Mouse (Mus musculus) CH12.LX (cell line): Measurements from ENCODE around the gene Rras. TPM values are rescaled to one million over a fixed set of nuclear protein-coding genes. Genes with fewer than 3 reads are reported as not detected.

ENCODE experiments used
- DNase-seq: peaks from one replicate; pipeline ENCODE4 v3.0.0-alpha.2; 2013; ENCODE audit errors: extremely low read depth
- H3K27ac ChIP-seq: 2 replicates; pipeline ENCODE4 v1.5.1; 2012; ENCODE audit warnings: low read depth, mild to moderate bottlenecking, control low read depth, moderate library complexity; ENCODE audit not compliant: insufficient read depth
- H3K27me3 ChIP-seq: replicated peaks from 2 replicates; pipeline ENCODE3; 2012; ENCODE audit warnings: inconsistent platforms
- H3K36me3 ChIP-seq, 2 experiments: replicated peaks in 1 of 2; 2 replicates each; pipeline versions ENCODE3 to v1.6.1; 2012; ENCODE audit warnings: inconsistent platforms in 1 of 2, low read length in 1 of 2, mild to moderate bottlenecking in 1 of 2, mixed read lengths in 1 of 2, moderate library complexity in 1 of 2; ENCODE audit not compliant: control insufficient read depth in 1 of 2, insufficient read depth in 1 of 2
- H3K4me1 ChIP-seq, 2 experiments: 2 replicates each; pipeline ENCODE4 v1.6.1; 2012; ENCODE audit warnings: inconsistent platforms in 1 of 2, moderate library complexity in 1 of 2; ENCODE audit not compliant: insufficient read depth in 2 of 2, control insufficient read depth in 1 of 2
- H3K4me2 ChIP-seq: 2 replicates; pipeline ENCODE4 v1.6.1; 2012; ENCODE audit warnings: low read depth, mild to moderate bottlenecking, control low read depth; ENCODE audit not compliant: poor library complexity, insufficient read depth, severe bottlenecking
- H3K4me3 ChIP-seq, 3 experiments: fragments of 150-350 bp in 1 of 3; sonication (generic) in 1 of 3; replicated peaks in 1 of 3; 2 replicates each; pipeline versions ENCODE3 to v1.5.1; 2011 to 2012; ENCODE audit warnings: low read depth in 2 of 3, low read length in 2 of 3, mild to moderate bottlenecking in 2 of 3, moderate library complexity in 2 of 3, control low read depth in 1 of 3, improper control_type of control experiment in 1 of 3, inconsistent platforms in 1 of 3, mixed read lengths in 1 of 3; ENCODE audit not compliant: poor library complexity in 1 of 3
- H3K79me2 ChIP-seq: replicated peaks from 2 replicates; pipeline ENCODE4 v1.6.1; 2012; ENCODE audit warnings: mild to moderate bottlenecking, moderate library complexity; ENCODE audit not compliant: control insufficient read depth, poor library complexity, insufficient read depth, severe bottlenecking; ENCODE audit errors: extremely low read depth
- H3K9ac ChIP-seq: 2 replicates; pipeline ENCODE4 v1.6.1; 2012; ENCODE audit warnings: low read depth, mild to moderate bottlenecking, control low read depth, moderate library complexity; ENCODE audit not compliant: insufficient read depth
- H3K9me3 ChIP-seq: replicated peaks from 2 replicates; pipeline ENCODE3; 2012; ENCODE audit warnings: low read length, inconsistent platforms, mixed read lengths
- BHLHE40 ChIP-seq: IDR thresholded peaks from 2 replicates; pipeline ENCODE4 v1.6.1; 2011; ENCODE audit warnings: mild to moderate bottlenecking, low read depth, low read length, improper control_type of control experiment
- CHD1 ChIP-seq: IDR thresholded peaks from 2 replicates; pipeline ENCODE4 v1.6.1; 2012; ENCODE audit warnings: low read depth, low read length, improper control_type of control experiment, inconsistent platforms
- CHD2 ChIP-seq: IDR thresholded peaks from 2 replicates; pipeline ENCODE4 v1.6.1; 2011; ENCODE audit warnings: low read length, improper control_type of control experiment
- CTCF ChIP-seq, 2 experiments: IDR thresholded peaks in 1 of 2; conservative IDR thresholded peaks in 1 of 2; 2 replicates each; pipeline ENCODE4 v1.5.1; 2011 to 2012; ENCODE audit warnings: low read depth in 2 of 2, low read length in 2 of 2, improper control_type of control experiment in 1 of 2, inconsistent platforms in 1 of 2, mild to moderate bottlenecking in 1 of 2, moderate library complexity in 1 of 2
- E2F4 ChIP-seq: IDR thresholded peaks from 2 replicates; pipeline ENCODE4 v1.6.1; 2011; ENCODE audit warnings: low read depth, low read length, improper control_type of control experiment; ENCODE audit not compliant: insufficient replicate concordance
- ELF1 ChIP-seq: IDR thresholded peaks from 2 replicates; pipeline ENCODE4 v1.6.1; 2014; ENCODE audit warnings: low read depth, mild to moderate bottlenecking, inconsistent platforms, low read length, improper control_type of control experiment
- EP300 ChIP-seq: IDR thresholded peaks from 2 replicates; pipeline ENCODE4 v1.6.1; 2011; ENCODE audit warnings: low read length, improper control_type of control experiment
- ETS1 ChIP-seq: conservative IDR thresholded peaks from 2 replicates; pipeline ENCODE4 v1.6.1; 2012; ENCODE audit warnings: low read depth, mild to moderate bottlenecking, inconsistent platforms, low read length, improper control_type of control experiment, moderate library complexity
- GABPA ChIP-seq: IDR thresholded peaks from 2 replicates; pipeline ENCODE4 v1.6.1; 2012; ENCODE audit warnings: low read depth, low read length, improper control_type of control experiment, inconsistent platforms; ENCODE audit not compliant: insufficient replicate concordance
- HCFC1 ChIP-seq: IDR thresholded peaks from 2 replicates; pipeline ENCODE4 v1.6.1; 2012; ENCODE audit warnings: low read depth, mild to moderate bottlenecking, inconsistent platforms, low read length, improper control_type of control experiment
- IRF4 ChIP-seq: IDR thresholded peaks from 2 replicates; pipeline ENCODE4 v1.6.1; 2014; ENCODE audit warnings: low read depth, mild to moderate bottlenecking, inconsistent platforms, low read length, improper control_type of control experiment
- JUN ChIP-seq: IDR thresholded peaks from 2 replicates; pipeline ENCODE4 v1.6.1; 2011; ENCODE audit warnings: low read depth, mild to moderate bottlenecking, low read length, improper control_type of control experiment, moderate library complexity; ENCODE audit not compliant: insufficient read depth
- JUND ChIP-seq: conservative IDR thresholded peaks from 2 replicates; pipeline ENCODE4 v1.6.1; 2011; ENCODE audit warnings: low read depth, low read length, improper control_type of control experiment
- KAT2A ChIP-seq: IDR thresholded peaks from 2 replicates; pipeline ENCODE4 v1.6.1; 2012; ENCODE audit warnings: low read length, improper control_type of control experiment, inconsistent platforms; ENCODE audit not compliant: insufficient replicate concordance
- MAFK ChIP-seq: IDR thresholded peaks from 2 replicates; pipeline ENCODE4 v1.6.1; 2011; ENCODE audit warnings: low read length, improper control_type of control experiment; ENCODE audit not compliant: insufficient replicate concordance
- MAX ChIP-seq: IDR thresholded peaks from 2 replicates; pipeline ENCODE4 v1.6.1; 2011; ENCODE audit warnings: low read length, improper control_type of control experiment
- MAZ ChIP-seq: IDR thresholded peaks from 2 replicates; pipeline ENCODE4 v1.6.1; 2012; ENCODE audit warnings: low read depth, mild to moderate bottlenecking, inconsistent platforms, low read length, improper control_type of control experiment, moderate library complexity
- MEF2A ChIP-seq: IDR thresholded peaks from 2 replicates; pipeline ENCODE4 v1.6.1; 2014; ENCODE audit warnings: low read depth, mild to moderate bottlenecking, inconsistent platforms, low read length, improper control_type of control experiment, borderline replicate concordance
- MXI1 ChIP-seq: IDR thresholded peaks from 2 replicates; pipeline ENCODE4 v1.6.1; 2011; ENCODE audit warnings: mild to moderate bottlenecking, low read depth, low read length, improper control_type of control experiment
- MYC ChIP-seq: IDR thresholded peaks from 2 replicates; pipeline ENCODE4 v1.6.1; 2011; ENCODE audit warnings: low read depth, mild to moderate bottlenecking, improper control_type of control experiment, low read length
- NELFE ChIP-seq: IDR thresholded peaks from 2 replicates; pipeline ENCODE4 v1.6.1; 2011; ENCODE audit warnings: low read depth, low read length, improper control_type of control experiment
- NRF1 ChIP-seq: IDR thresholded peaks from 2 replicates; pipeline ENCODE4 v1.6.1; 2014; ENCODE audit warnings: low read depth, mild to moderate bottlenecking, inconsistent platforms, low read length, improper control_type of control experiment, moderate library complexity
- PAX5 ChIP-seq: IDR thresholded peaks from 2 replicates; pipeline ENCODE4 v1.6.1; 2012; ENCODE audit warnings: low read length, inconsistent platforms, mixed read lengths
- POLR2A ChIP-seq: IDR thresholded peaks from 2 replicates; pipeline ENCODE4 v1.6.1; 2011; ENCODE audit warnings: low read depth, mild to moderate bottlenecking, improper control_type of control experiment, low read length
- POLR2AphosphoS2 ChIP-seq: IDR thresholded peaks from 2 replicates; pipeline ENCODE4 v1.6.1; 2011; ENCODE audit warnings: low read depth, low read length, improper control_type of control experiment
- RAD21 ChIP-seq: IDR thresholded peaks from 2 replicates; pipeline ENCODE4 v1.6.1; 2011; ENCODE audit warnings: low read depth, mild to moderate bottlenecking, low read length, improper control_type of control experiment, moderate library complexity
- RCOR1 ChIP-seq: conservative IDR thresholded peaks from 2 replicates; pipeline ENCODE4 v1.6.1; 2012; ENCODE audit warnings: low read depth, mild to moderate bottlenecking, inconsistent platforms, low read length, improper control_type of control experiment
- SMC3 ChIP-seq: IDR thresholded peaks from 2 replicates; pipeline ENCODE4 v1.6.1; 2011; ENCODE audit warnings: low read depth, low read length, improper control_type of control experiment
- TBP ChIP-seq: conservative IDR thresholded peaks from 2 replicates; pipeline ENCODE4 v1.6.1; 2011; ENCODE audit warnings: low read depth, low read length, improper control_type of control experiment
- TCF12 ChIP-seq: IDR thresholded peaks from 2 replicates; pipeline ENCODE4 v1.6.1; 2014; ENCODE audit warnings: low read depth, mild to moderate bottlenecking, inconsistent platforms, low read length, improper control_type of control experiment
- UBTF ChIP-seq: IDR thresholded peaks from 2 replicates; pipeline ENCODE4 v1.6.1; 2012; ENCODE audit warnings: low read depth, mild to moderate bottlenecking, inconsistent platforms, low read length, improper control_type of control experiment, moderate library complexity
- USF1 ChIP-seq: IDR thresholded peaks from 2 replicates; pipeline ENCODE4 v1.6.1; 2014; ENCODE audit warnings: low read depth, mild to moderate bottlenecking, inconsistent platforms, low read length, improper control_type of control experiment
- USF2 ChIP-seq: conservative IDR thresholded peaks from 2 replicates; pipeline ENCODE4 v1.6.1; 2011; ENCODE audit warnings: low read depth, low read length, improper control_type of control experiment
- ZC3H11A ChIP-seq: IDR thresholded peaks from 2 replicates; pipeline ENCODE4 v1.6.1; 2012; ENCODE audit warnings: low read depth, mild to moderate bottlenecking, inconsistent platforms, low read length, improper control_type of control experiment
- ZKSCAN1 ChIP-seq: IDR thresholded peaks from 2 replicates; pipeline ENCODE4 v1.6.1; 2012; ENCODE audit warnings: low read depth, inconsistent platforms, low read length, improper control_type of control experiment, borderline replicate concordance
- ZMIZ1 ChIP-seq: IDR thresholded peaks from 2 replicates; pipeline ENCODE4 v1.6.1; 2012; ENCODE audit warnings: low read depth, mild to moderate bottlenecking, inconsistent platforms, low read length, improper control_type of control experiment
- ZNF384 ChIP-seq: IDR thresholded peaks from 2 replicates; pipeline ENCODE4 v1.6.1; 2012; ENCODE audit warnings: low read depth, low read length, improper control_type of control experiment, inconsistent platforms
- dilution Hi-C: fragments of 300-500 bp; cut with MboI; formaldehyde crosslinking; loops from 2 replicates; pipeline ENCODE4 v1.14.3; 2020; ENCODE audit warnings: low sequenced_read_pairs; ENCODE audit not compliant: extremely low pct_unique_long_range_greater_than_20kb, extremely low pct_ligation_motif_present
- in situ Hi-C: fragments of 300-500 bp; cut with MboI; formaldehyde crosslinking; loops from 3 replicates; pipeline ENCODE4 v1.14.3; 2019; ENCODE audit warnings: low sequenced_read_pairs, low pct_ligation_motif_present, low pct_unique_long_range_greater_than_20kb, mixed read lengths
- polyA plus RNA-seq: library from polyadenylated mRNA; unstranded; fragments of >175 nt; gene quantifications from 2 replicates; pipeline ENCODE4 v1.2.1, GENCODE M21; 2012; ENCODE audit warnings: low read depth; ENCODE audit not compliant: insufficient read length
- total RNA-seq, 2 experiments: library from RNA; depleted of rRNA; stranded (reverse); fragments of 300-350 nt in 1 of 2; fragments of >200 nt in 1 of 2; gene quantifications; 2 replicates each; pipeline ENCODE4 v1.2.3; 2012 to 2014

Gene Rras
- total and polyA plus RNA-seq, 3 experiments = 7.2 to 19.8 (median 10.6) TPM

GRCm38 (mm10) chr7:45050945-45051600 lies 33.3 kb downstream of the Rras start (continued):
- 0 out of 2 replicates have a peak, but pooled peaks have one; percentile 8 for TF ChIP-seq MAZ

- Histone ChIP-seq H3K27ac (peak overlapping the region; percentile 98), H3K9ac (peak overlapping the region; percentile 78), H3K4me2 (peak overlapping the region; percentile 71), H3K4me3 (peak overlapping the region; percentile 64 to 80 (median 65)), H3K9me3 (no peaks in the 10 kb centered on the region), H3K27me3 (no peaks in the 10 kb centered on the region), H3K36me3 (peaks cover 37 to 38% of the 10 kb centered on the region in 2 experiments), H3K4me1 (peaks cover 0 to 18% of the 10 kb centered on the region in 2 experiments; a peak in 2 of 4 replicates), H3K79me2 (peaks cover 3% of the 10 kb centered on the region)
- in situ Hi-C loops = no loop called here
- peak; percentile 80 for DNase-seq
- dilution Hi-C loops = no loop called here
- TF ChIP-seq JUND (no peak), ZMIZ1 (no peak), ELF1 (no peak), TBP (no peak; the same call in 1 of the 2 replicates), MEF2A (peak; percentile 72), ZKSCAN1 (no peak), SMC3 (no peak), CHD1 (peak; percentile 98), E2F4 (no peak), BHLHE40 (peak; percentile 74), MAX (peak; percentile 41; the same call in 1 of the 2 replicates), EP300 (peak; percentile 74), UBTF (no peak), NRF1 (no peak), NELFE (peak; percentile 12; the same call in 1 of the 2 replicates), KAT2A (no peak), MAZ (peak; percentile 44; the same call in 1 of the 2 replicates), RAD21 (no peak), POLR2A (no peak; the same call in 1 of the 2 replicates), GABPA (no peak), CTCF (conservative IDR thresholded peaks at IDR 0.05 in 1 of 2, IDR thresholded peaks at IDR 0.05 in 1 of 2; ENCODE audit: low read depth in 2 of 2, low read length in 2 of 2) (no peak), HCFC1 (no peak), IRF4 (peak; percentile 41; the same call in 1 of the 2 replicates), USF2 (no peak), ETS1 (peak; percentile 45; the same call in 1 of the 2 replicates), TCF12 (peak; percentile 69; the same call in 1 of the 2 replicates), ZC3H11A (no peak), PAX5 (no peak), MXI1 (no peak), MYC (no peak), MAFK (no peak), USF1 (no peak), RCOR1 (peak; percentile 61; the same call in 1 of the 2 replicates), POLR2AphosphoS2 (no peak), ZNF384 (peak; percentile 33; the same call in 1 of the 2 replicates), CHD2 (no peak), JUN (no peak)
Observed at GRCm38 (mm10) chr7:45051601-45051974, 33.8 kb downstream of the Rras start.
